Mouse (Mus musculus) heart, adult 9 months (tissue): ENCODE measurements around the gene Stx11.
A peak's percentile ranks its signal among the peaks of the same experiment; 100 is the strongest.
"Not testable (repeated sequence)": the region's sequence is repeated elsewhere in the genome, so short reads cannot be mapped to it uniquely, and the experiment has no call there.

Source experiments
- DNase-seq, 2 experiments: peaks; one replicate each; pipeline ENCODE4 v3.0.0; 2022; ENCODE audit warnings: low spot score in 2 of 2

The Stx11 gene

DNA sequence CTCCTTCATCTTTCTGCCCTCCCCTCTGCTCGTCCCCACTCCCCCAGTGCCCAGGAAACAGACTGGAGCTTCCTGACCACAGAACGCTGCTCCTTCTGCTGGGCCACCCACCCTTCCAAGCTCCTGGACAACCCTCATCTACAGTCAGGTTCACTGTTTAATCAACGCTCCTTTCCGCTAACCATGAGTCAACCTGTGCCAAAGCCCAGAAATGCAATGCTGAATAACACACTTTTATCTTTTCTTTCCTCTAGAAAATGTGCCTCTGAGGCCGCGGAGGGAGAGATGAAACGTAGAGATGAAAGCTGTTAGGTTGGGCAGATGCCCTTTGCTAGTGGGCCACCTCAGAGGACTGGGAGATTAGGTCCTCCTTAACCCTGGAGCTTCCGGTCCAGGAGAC is 2.6 kb downstream of the Stx11 start:
- no peak for DNase-seq

DNA sequence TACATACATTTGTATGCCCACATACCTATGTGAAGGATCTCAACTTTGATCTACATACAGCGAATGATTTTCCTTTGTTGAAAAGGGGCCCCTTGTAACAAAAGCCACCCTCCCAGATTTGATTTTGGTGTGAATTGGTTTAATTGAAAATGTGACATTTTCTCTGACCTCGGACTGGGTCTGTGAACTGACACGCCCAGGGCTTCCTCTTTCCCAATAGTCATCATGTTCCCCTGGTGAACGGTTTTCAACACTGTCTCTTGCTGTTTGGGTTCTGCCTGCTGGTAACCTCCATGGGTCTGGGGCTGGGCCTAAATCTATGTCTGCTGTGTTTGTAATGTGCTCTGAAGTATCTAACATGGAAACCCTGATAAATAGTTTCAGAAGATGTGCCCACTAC is 6.8 kb downstream of the Stx11 start:
- no peak for DNase-seq

- no peak for DNase-seq
These were observed 8.3 kb downstream of the Stx11 start for GRCm38 (mm10) chr10:12955831-12956230.

DNA sequence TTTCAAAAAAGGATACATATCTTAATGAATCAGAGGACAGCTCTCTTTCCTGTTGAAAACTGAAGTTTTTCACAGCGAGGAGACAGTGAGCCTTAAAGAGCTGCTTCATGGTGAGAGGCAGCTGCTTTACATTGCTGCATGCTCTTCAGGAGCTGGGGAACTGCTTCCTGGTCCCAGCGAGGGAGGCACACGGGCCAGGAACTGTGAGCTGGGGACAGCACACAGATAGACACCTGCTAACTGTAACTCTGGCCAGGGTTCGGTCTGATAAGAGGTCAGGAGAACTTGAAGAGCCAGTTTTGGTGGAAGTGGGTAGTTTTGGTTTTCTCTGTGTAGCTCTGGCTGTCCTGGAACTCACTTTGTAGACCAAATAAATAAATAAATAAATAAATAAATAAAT is 12.7 kb downstream of the Stx11 start:
- DNase-seq = not testable (repeated sequence)

- no peak for DNase-seq
These were observed 14.8 kb downstream of the Stx11 start for GRCm38 (mm10) chr10:12949299-12949698.

GRCm38 (mm10) chr10:12947606-12948005 is 16.5 kb downstream of the Stx11 start:
- no peak for DNase-seq

DNA sequence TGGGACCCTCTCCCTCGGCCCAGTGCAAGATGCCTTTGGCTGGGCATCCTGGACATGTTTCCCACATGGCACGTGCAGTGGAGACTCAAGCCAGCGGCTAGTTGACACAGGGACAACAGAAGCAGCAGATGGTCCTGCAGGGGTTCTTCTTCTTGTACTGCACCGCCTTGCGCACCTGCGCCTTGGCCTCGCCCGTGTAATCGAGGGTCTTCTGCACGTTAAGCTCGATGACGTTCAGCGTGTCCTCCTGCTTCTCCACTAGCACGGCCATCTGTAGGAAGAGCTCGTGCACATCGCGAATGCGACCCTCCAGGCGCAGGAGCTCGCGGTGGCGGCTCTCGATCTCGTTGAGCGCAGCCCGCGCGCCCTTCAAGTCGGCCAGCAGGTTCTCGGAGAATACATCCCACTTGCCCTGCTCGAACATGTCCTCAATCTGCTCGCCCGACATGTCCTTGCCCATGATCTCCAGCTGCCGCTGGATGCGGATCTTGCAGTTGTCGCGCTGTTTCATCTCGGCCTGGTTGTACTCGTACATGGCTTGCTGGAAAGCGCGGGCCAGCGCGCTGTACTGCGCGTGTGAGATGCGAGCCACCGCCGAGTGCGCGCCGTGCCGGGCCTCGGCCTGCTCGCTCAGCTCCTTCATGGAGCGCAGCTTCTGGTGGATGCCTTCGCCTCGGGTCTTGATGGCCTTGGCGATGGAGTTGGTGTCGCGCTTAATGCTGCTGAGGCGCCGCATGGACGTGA is 22.9 kb downstream of the Stx11 start:
- no peak for DNase-seq

- DNase-seq = no peak
These were observed 25.3 kb downstream of the Stx11 start for GRCm38 (mm10) chr10:12938763-12939162.

GRCm38 (mm10) chr10:12936079-12936478 is 28.0 kb downstream of the Stx11 start:
- DNase-seq = no peak

- DNase-seq = no peak
These were observed 28.5 kb downstream of the Stx11 start for GRCm38 (mm10) chr10:12935575-12935974.

- no peak for DNase-seq
These were observed 32.4 kb downstream of the Stx11 start for GRCm38 (mm10) chr10:12931492-12932400.

DNA sequence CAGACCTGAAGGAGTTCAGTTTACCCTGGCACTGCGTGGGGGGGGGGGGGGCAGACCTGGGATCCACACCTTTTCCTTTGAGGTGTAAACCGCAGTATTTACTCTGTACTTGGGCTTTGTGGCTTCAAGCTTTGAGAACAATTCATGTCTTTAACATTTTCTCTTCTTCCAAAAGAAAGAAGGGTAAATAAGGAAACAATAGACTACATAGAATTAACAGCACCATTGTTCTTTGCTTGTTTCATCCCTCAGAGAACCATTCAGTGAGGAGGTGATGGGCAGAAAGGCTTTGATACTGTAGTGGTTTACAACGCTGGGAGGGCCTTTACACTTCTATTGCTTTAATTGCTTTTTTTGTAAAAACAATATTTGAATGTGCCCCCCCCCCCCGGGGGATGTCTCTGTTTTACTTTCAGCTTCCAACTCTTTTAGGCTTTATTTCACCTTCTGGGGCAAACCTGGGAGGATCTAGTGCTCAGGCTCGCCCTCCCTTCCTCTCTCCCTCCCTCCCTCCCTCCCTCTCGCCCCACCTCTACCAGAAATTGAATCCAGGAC is 33.7 kb downstream of the Stx11 start:
- DNase-seq = no peak

DNA sequence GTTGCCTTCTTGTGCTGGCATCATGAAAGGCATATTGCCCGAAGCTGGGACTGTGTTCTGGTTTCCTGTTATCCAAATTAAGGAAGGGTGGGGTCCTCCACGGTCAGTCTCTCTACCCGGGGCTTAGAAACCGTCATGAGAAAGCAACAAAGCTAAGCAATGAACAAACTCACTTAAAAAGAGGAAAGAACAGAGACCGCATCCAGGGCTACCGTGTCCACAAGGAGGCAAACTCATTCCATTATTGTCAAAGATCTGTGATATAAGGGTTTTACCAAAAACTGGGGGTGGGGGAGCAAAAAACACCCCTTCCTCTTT is 34.3 kb downstream of the Stx11 start:
- DNase-seq = no peak

- DNase-seq = no peak
These were observed 34.8 kb downstream of the Stx11 start for GRCm38 (mm10) chr10:12929149-12929856.

DNA sequence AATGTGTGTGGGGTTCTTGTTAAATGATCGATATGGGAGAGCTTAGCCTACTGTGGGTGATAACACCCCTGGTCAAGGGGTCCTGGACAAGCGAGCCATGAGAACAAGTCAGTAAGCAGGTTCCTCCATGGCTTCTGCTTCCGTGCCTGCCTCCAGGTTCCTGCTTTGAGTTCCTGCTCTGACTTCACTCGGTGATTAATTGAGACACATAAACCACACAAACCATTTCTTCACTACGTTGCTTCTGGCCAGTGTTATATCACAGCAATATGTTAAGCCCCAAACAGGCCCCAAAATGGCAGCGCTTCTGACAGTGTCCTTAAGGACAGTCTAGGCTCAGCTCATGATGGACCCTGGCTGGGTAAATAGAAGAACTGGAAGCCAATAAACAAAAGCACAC is 35.9 kb downstream of the Stx11 start:
- no peak for DNase-seq

- DNase-seq = peak; percentile 86 to 97
These were observed 41.3 kb downstream of the Stx11 start for GRCm38 (mm10) chr10:12922574-12923353.

GRCm38 (mm10) chr10:12922077-12922573 is 42.0 kb downstream of the Stx11 start:
- DNase-seq = no peak

DNA sequence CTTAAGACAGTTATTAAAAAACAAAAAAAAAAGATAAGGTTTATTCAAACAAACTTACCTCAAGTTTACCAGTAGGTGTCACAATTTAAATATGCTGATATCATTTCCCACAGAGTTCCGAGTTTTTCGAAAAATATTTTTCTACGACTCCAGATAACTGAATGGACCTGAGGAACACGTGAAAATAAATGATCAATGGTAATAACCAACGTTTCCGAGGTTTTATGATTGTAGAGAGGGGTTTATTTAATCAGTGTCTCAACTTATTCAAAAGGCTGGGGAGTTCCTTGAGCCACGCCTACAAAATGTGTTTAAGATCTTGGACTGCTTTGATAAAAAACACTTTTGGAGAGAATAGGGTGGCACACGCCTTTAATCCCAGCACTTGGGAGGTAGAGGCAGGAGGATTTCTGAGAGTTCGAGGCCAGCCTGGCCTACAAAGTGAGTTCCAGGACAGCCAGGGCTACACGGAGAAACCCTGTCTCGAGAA is 42.5 kb downstream of the Stx11 start:
- DNase-seq = no peak

- DNase-seq = peak; percentile 39 to 53
These were observed 44.8 kb downstream of the Stx11 start for GRCm38 (mm10) chr10:12919287-12919686.

GRCm38 (mm10) chr10:12917626-12918025 is 46.5 kb downstream of the Stx11 start:
- no peak for DNase-seq

DNA sequence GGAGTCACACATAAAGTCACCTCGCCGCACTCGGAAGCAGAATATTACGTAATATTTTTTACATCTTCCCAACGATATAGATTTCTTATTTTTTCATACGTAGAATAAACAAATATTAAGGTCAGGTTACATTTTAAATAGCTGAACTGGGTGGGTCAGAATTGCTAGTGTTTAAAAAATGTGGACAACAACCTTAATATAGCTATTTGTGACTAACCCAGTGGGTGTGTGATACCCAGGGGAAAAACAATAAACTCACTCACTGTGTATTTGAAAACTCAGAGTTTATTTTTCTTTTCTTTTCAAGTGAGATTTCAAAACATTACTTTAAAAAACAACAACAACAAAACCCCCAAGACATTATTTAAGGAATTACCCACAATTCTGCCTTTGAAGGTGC is 47.7 kb downstream of the Stx11 start:
- no peak for DNase-seq
